Comparison of ENCODE assay signal across 15 mouse cellular contexts in genomic region chr11:61715130-61715529, GRCm38 (mm10). TPM values are rescaled to one million over a fixed set of nuclear protein-coding genes. Genes with fewer than 3 reads are reported as not detected.
DNase-seq lines count a peak whose midpoint lies in the region; ATAC-seq lines count a peak whose summit lies in the region.
"Had no signal": no experiment of that assay in that cellular context is flagged by ENCODE, and none has a peak within 500 bp of the region (broad histone marks: within the 10 kb centered on the region; RNA-seq: fewer than 3 reads in every experiment).

No protein-coding gene starts in this region.

- H3K36me3 ChIP-seq in forebrain, embryonic 15.5 days, result no peaks in the 10 kb centered on the region
- H3K36me3 ChIP-seq in forebrain, embryonic 12.5 days (replicated peaks), result no peaks in the 10 kb centered on the region
- H3K36me3 ChIP-seq in kidney, embryonic 16.5 days (ENCODE audit: insufficient read depth, low read length), result no peaks in the 10 kb centered on the region
- H3K36me3 ChIP-seq in midbrain, embryonic 15.5 days (replicated peaks), result no peaks in the 10 kb centered on the region
- H3K36me3 ChIP-seq in midbrain, embryonic 10.5 days, result no peaks in the 10 kb centered on the region
- no peaks in the 10 kb centered on the region for H3K36me3 ChIP-seq in forebrain, embryonic 16.5 days (ENCODE audit: control insufficient read depth, insufficient read depth)
- H3K36me3 ChIP-seq: embryonic facial prominence, embryonic 15.5 days; liver, embryonic 13.5 days had no signal

- DNase-seq in kidney, adult 8-10 months, result no peak
- DNase-seq in midbrain, embryonic 10.5 days (ENCODE audit: low spot score), result no peak
- DNase-seq in left cerebral cortex, postnatal 25 days (ENCODE audit: low spot score in 2 of 2), result no peak

- no peak overlapping the region for H3K27ac ChIP-seq in forebrain, embryonic 15.5 days (replicated peaks)
- H3K27ac ChIP-seq in forebrain, embryonic 12.5 days, result no peak overlapping the region
- no peak overlapping the region for H3K27ac ChIP-seq in kidney, embryonic 16.5 days (ENCODE audit: low read length)
- no peak overlapping the region for H3K27ac ChIP-seq in midbrain, embryonic 15.5 days
- H3K27ac ChIP-seq in midbrain, embryonic 10.5 days (replicated peaks), result no peak overlapping the region
- no peak overlapping the region for H3K27ac ChIP-seq in forebrain, embryonic 16.5 days (ENCODE audit: low read length)
- H3K27ac ChIP-seq: embryonic facial prominence, embryonic 15.5 days; left cerebral cortex, adult 2 months; liver, embryonic 13.5 days had no signal

- ATAC-seq in forebrain, embryonic 15.5 days (replicated peaks), result peak; percentile 48; the same call in 1 of the 2 replicates
- no peak for ATAC-seq in forebrain, embryonic 12.5 days (ENCODE audit: low FRiP score)
- ATAC-seq in kidney, embryonic 16.5 days (ENCODE audit: low FRiP score, low TSS enrichment), result peak; percentile 17; the same call in 1 of the 2 replicates
- peak; percentile 30; the same call in 1 of the 2 replicates for ATAC-seq in midbrain, embryonic 15.5 days (replicated peaks)
- ATAC-seq in forebrain, embryonic 16.5 days, result peak; percentile 52

- no peak overlapping the region for H3K9ac ChIP-seq in forebrain, embryonic 15.5 days (replicated peaks)
- H3K9ac ChIP-seq in forebrain, embryonic 12.5 days, result no peak overlapping the region
- H3K9ac ChIP-seq in kidney, embryonic 16.5 days (replicated peaks; ENCODE audit: low read length), result no peak overlapping the region
- H3K9ac ChIP-seq in midbrain, embryonic 15.5 days, result no peak overlapping the region
- H3K9ac ChIP-seq in forebrain, embryonic 16.5 days (replicated peaks; ENCODE audit: low read depth, low read length), result no peak overlapping the region
- H3K9ac ChIP-seq: embryonic facial prominence, embryonic 15.5 days; liver, embryonic 13.5 days had no signal

- H3K4me1 ChIP-seq in forebrain, embryonic 15.5 days, result no peaks in the 10 kb centered on the region
- no peaks in the 10 kb centered on the region for H3K4me1 ChIP-seq in forebrain, embryonic 12.5 days
- H3K4me1 ChIP-seq in kidney, embryonic 16.5 days (ENCODE audit: insufficient read depth, low read length), result no peaks in the 10 kb centered on the region
- no peaks in the 10 kb centered on the region; the same call in 1 of the 2 replicates for H3K4me1 ChIP-seq in midbrain, embryonic 15.5 days
- H3K4me1 ChIP-seq in midbrain, embryonic 10.5 days, result peaks cover 4% of the 10 kb centered on the region; the same call in 1 of the 2 replicates
- H3K4me1 ChIP-seq in forebrain, embryonic 16.5 days (replicated peaks; ENCODE audit: control insufficient read depth, insufficient read depth, low read length), result peaks cover 4% of the 10 kb centered on the region; the same call in 1 of the 2 replicates
- H3K4me1 ChIP-seq: embryonic facial prominence, embryonic 15.5 days had no signal

- WGBS in forebrain, embryonic 15.5 days, result 57% methylated on average over 6 of the region's 6 CpGs
- 68% methylated on average over 6 of the region's 6 CpGs for WGBS in forebrain, embryonic 12.5 days
- 65% methylated on average over 6 of the region's 6 CpGs for WGBS in kidney, embryonic 16.5 days
- 63% methylated on average over 6 of the region's 6 CpGs for WGBS in midbrain, embryonic 15.5 days
- WGBS in midbrain, embryonic 10.5 days, result 76% methylated on average over 6 of the region's 6 CpGs
- 64% methylated on average over 6 of the region's 6 CpGs for WGBS in forebrain, embryonic 16.5 days

- H3K9me3 ChIP-seq in forebrain, embryonic 15.5 days, result no peaks in the 10 kb centered on the region
- no peaks in the 10 kb centered on the region for H3K9me3 ChIP-seq in forebrain, embryonic 12.5 days
- H3K9me3 ChIP-seq in kidney, embryonic 16.5 days (ENCODE audit: low read length), result no peaks in the 10 kb centered on the region
- no peaks in the 10 kb centered on the region for H3K9me3 ChIP-seq in midbrain, embryonic 15.5 days
- no peaks in the 10 kb centered on the region for H3K9me3 ChIP-seq in midbrain, embryonic 10.5 days (replicated peaks)
- H3K9me3 ChIP-seq in forebrain, embryonic 16.5 days (ENCODE audit: control insufficient read depth, low read length), result no peaks in the 10 kb centered on the region
- H3K9me3 ChIP-seq: embryonic facial prominence, embryonic 15.5 days; liver, embryonic 13.5 days had no signal

- no peak overlapping the region for H3K4me2 ChIP-seq in forebrain, embryonic 15.5 days (replicated peaks)
- H3K4me2 ChIP-seq in forebrain, embryonic 12.5 days, result no peak overlapping the region
- H3K4me2 ChIP-seq in kidney, embryonic 16.5 days (replicated peaks; ENCODE audit: low read depth, low read length), result no peak overlapping the region
- no peak overlapping the region for H3K4me2 ChIP-seq in midbrain, embryonic 15.5 days
- no peak overlapping the region for H3K4me2 ChIP-seq in forebrain, embryonic 16.5 days (ENCODE audit: low read length)
- H3K4me2 ChIP-seq: embryonic facial prominence, embryonic 15.5 days; liver, embryonic 13.5 days had no signal

- H3K4me3 ChIP-seq in forebrain, embryonic 15.5 days, result no peak overlapping the region
- no peak overlapping the region for H3K4me3 ChIP-seq in forebrain, embryonic 12.5 days (replicated peaks)
- H3K4me3 ChIP-seq in kidney, embryonic 16.5 days (ENCODE audit: low read length), result no peak overlapping the region
- no peak overlapping the region for H3K4me3 ChIP-seq in midbrain, embryonic 15.5 days
- H3K4me3 ChIP-seq in midbrain, embryonic 10.5 days, result no peak overlapping the region
- no peak overlapping the region for H3K4me3 ChIP-seq in forebrain, embryonic 16.5 days (replicated peaks; ENCODE audit: low read length)
- H3K4me3 ChIP-seq: embryonic facial prominence, embryonic 15.5 days; left cerebral cortex, adult 2 months; liver, embryonic 13.5 days had no signal

- no peaks in the 10 kb centered on the region for H3K27me3 ChIP-seq in forebrain, embryonic 15.5 days
- H3K27me3 ChIP-seq in forebrain, embryonic 12.5 days, result no peaks in the 10 kb centered on the region; the same call in 1 of the 2 replicates
- H3K27me3 ChIP-seq in kidney, embryonic 16.5 days (ENCODE audit: insufficient read depth, low read length), result no peaks in the 10 kb centered on the region
- no peaks in the 10 kb centered on the region for H3K27me3 ChIP-seq in midbrain, embryonic 15.5 days (replicated peaks)
- H3K27me3 ChIP-seq in midbrain, embryonic 10.5 days (ENCODE audit: low read depth, poor library complexity, severe bottlenecking), result no peaks in the 10 kb centered on the region
- no peaks in the 10 kb centered on the region for H3K27me3 ChIP-seq in forebrain, embryonic 16.5 days (replicated peaks; ENCODE audit: control insufficient read depth, insufficient read depth, low read length)
- H3K27me3 ChIP-seq: embryonic facial prominence, embryonic 15.5 days had no signal

- intact Hi-C loops in left cerebral cortex, postnatal 25 days (cut with DNase I), result loop anchor here (2.0 to 10.0 kb wide), 3 partner anchors 94 to 520 kb away; no protein-coding TSS in a partner anchor

RNA-seq across cellular contexts. Expression of gene Slc5a10, which starts 5.5 kb away (rescaled TPM):
- polyA plus RNA-seq in forebrain, embryonic 15.5 days (2015; fragmentation: Nextera tagmentation; extraction: Ambion mirVana), result not detected in 2 replicates
- not detected in 2 replicates for polyA plus RNA-seq in forebrain, embryonic 12.5 days (2016; fragmentation: Nextera tagmentation; extraction: Ambion mirVana)
- polyA plus RNA-seq in kidney, embryonic 16.5 days (2015; fragmentation: Nextera tagmentation; extraction: Ambion mirVana), result 0.80 and 1.1 TPM in 2 replicates
- not detected in 2 replicates for polyA plus RNA-seq in midbrain, embryonic 15.5 days (2015; fragmentation: Nextera tagmentation; extraction: Ambion mirVana)
- polyA plus RNA-seq in midbrain, embryonic 10.5 days (2016; fragmentation: Nextera tagmentation; extraction: Ambion mirVana), result not detected in 2 replicates
- polyA plus RNA-seq in forebrain, embryonic 16.5 days (2015; fragmentation: Nextera tagmentation; extraction: Ambion mirVana), result not detected in 2 replicates
- under 1 TPM; 0.21 to 0.23 TPM for total RNA-seq in left cerebral cortex, postnatal 25 days (2021)
- total RNA-seq: heart, adult 18-20 months; heart, postnatal 14 days; left cerebral cortex, adult 2 months; megakaryocyte progenitor cell, adult 5-6 weeks had no signal
- polyA plus RNA-seq: large intestine, adult 2 months; liver, embryonic 13.5 days had no signal

RNA-seq across cellular contexts. Expression of gene Fam83g, which starts 31.2 kb away (rescaled TPM):
- 0.20 and 0.51 TPM in 2 replicates for polyA plus RNA-seq in forebrain, embryonic 15.5 days (2015; fragmentation: Nextera tagmentation; extraction: Ambion mirVana)
- 0.47 and 0.79 TPM in 2 replicates for polyA plus RNA-seq in forebrain, embryonic 12.5 days (2016; fragmentation: Nextera tagmentation; extraction: Ambion mirVana)
- 3.0 and 3.1 TPM in 2 replicates for polyA plus RNA-seq in kidney, embryonic 16.5 days (2015; fragmentation: Nextera tagmentation; extraction: Ambion mirVana)
- polyA plus RNA-seq in midbrain, embryonic 15.5 days (2015; fragmentation: Nextera tagmentation; extraction: Ambion mirVana), result 0.21 and 0.22 TPM in 2 replicates
- 0.86 and 0.95 TPM in 2 replicates for polyA plus RNA-seq in midbrain, embryonic 10.5 days (2016; fragmentation: Nextera tagmentation; extraction: Ambion mirVana)
- 0.36 and 0.46 TPM in 2 replicates for polyA plus RNA-seq in forebrain, embryonic 16.5 days (2015; fragmentation: Nextera tagmentation; extraction: Ambion mirVana)
- not detected for total RNA-seq in left cerebral cortex, postnatal 25 days (2021)
- total RNA-seq: megakaryocyte progenitor cell, adult 5-6 weeks had no signal

RNA-seq across cellular contexts. Expression of gene Prpsap2, which starts 46.8 kb away (rescaled TPM):
- 64.3 and 67.3 TPM in 2 replicates for polyA plus RNA-seq in forebrain, embryonic 15.5 days (2015; fragmentation: Nextera tagmentation; extraction: Ambion mirVana)
- 62.2 and 64.2 TPM in 2 replicates for polyA plus RNA-seq in forebrain, embryonic 12.5 days (2016; fragmentation: Nextera tagmentation; extraction: Ambion mirVana)
- 31.7 and 33.3 TPM in 2 replicates for polyA plus RNA-seq in kidney, embryonic 16.5 days (2015; fragmentation: Nextera tagmentation; extraction: Ambion mirVana)
- polyA plus RNA-seq in midbrain, embryonic 15.5 days (2015; fragmentation: Nextera tagmentation; extraction: Ambion mirVana), result 52.0 and 53.9 TPM in 2 replicates
- 47.0 and 49.3 TPM in 2 replicates for polyA plus RNA-seq in midbrain, embryonic 10.5 days (2016; fragmentation: Nextera tagmentation; extraction: Ambion mirVana)
- polyA plus RNA-seq in forebrain, embryonic 16.5 days (2015; fragmentation: Nextera tagmentation; extraction: Ambion mirVana), result 59.3 and 69.4 TPM in 2 replicates
- 10 to 100 TPM; 35.7 to 39.5 TPM for total RNA-seq in left cerebral cortex, postnatal 25 days (2021)
